Mouse (Mus musculus) bone marrow, adult 2 months (tissue): ENCODE measurements around the gene Negr1. TPM values are rescaled to one million over a fixed set of nuclear protein-coding genes. Genes with fewer than 3 reads are reported as not detected.

Source experiments
- H3K27ac ChIP-seq: fragments of 200-500 bp; 2 replicates; pipeline ENCODE4 v1.5.1; 2012; ENCODE audit warnings: low read depth, mild to moderate bottlenecking, control low read depth, inconsistent platforms, low read length; ENCODE audit not compliant: control insufficient read depth, poor library complexity, insufficient read depth
- H3K4me1 ChIP-seq: fragments of 200-500 bp; 2 replicates; pipeline ENCODE4 v1.6.1; 2011; ENCODE audit warnings: low read length; ENCODE audit not compliant: control insufficient read depth, insufficient read depth
- H3K4me3 ChIP-seq: fragments of 200-500 bp; replicated peaks from 2 replicates; pipeline ENCODE3; 2011; ENCODE audit warnings: mild to moderate bottlenecking, low read depth, low read length, control low read depth; ENCODE audit not compliant: control insufficient read depth
- CTCF ChIP-seq: fragments of 200-500 bp; IDR thresholded peaks from 2 replicates; pipeline ENCODE4 v1.5.1; 2011; ENCODE audit warnings: low read length, control low read depth; ENCODE audit not compliant: control insufficient read depth, insufficient read depth
- POLR2A ChIP-seq: fragments of 200-500 bp; IDR thresholded peaks from 2 replicates; pipeline ENCODE4 v1.6.1; 2011; ENCODE audit warnings: low read depth, mild to moderate bottlenecking, control low read depth, low read length, borderline replicate concordance; ENCODE audit not compliant: control insufficient read depth
- WGBS: fragments of 180-500 bp; shearing (Covaris S2); methylation state at CpG from one replicate; pipeline ENCODE4 v1.1.7; 2018; 5-methylcytosine and 5-hydroxymethylcytosine counted together
- polyA plus RNA-seq: library from polyadenylated mRNA; stranded (reverse); fragments of >200 nt; gene quantifications from 2 replicates; pipeline ENCODE4 v1.2.4, GENCODE M21; 2011; ENCODE audit warnings: low replicate concordance; ENCODE audit not compliant: missing spikeins, insufficient read depth, insufficient read length

The Negr1 gene
- polyA plus RNA-seq, 1 experiment = 1.8 TPM

GRCm38 (mm10) chr3:156886915-156887314 lies 325.3 kb downstream of the Negr1 start:
- Histone ChIP-seq H3K27ac (no peak overlapping the region), H3K4me3 (no peak overlapping the region), H3K4me1 (no peaks in the 10 kb centered on the region)
- TF ChIP-seq CTCF (no peak), POLR2A (no peak)
- 62% methylated on average over 3 of the region's 3 CpGs for WGBS

- H3K4me3 ChIP-seq = no peak overlapping the region
- WGBS = 54% methylated on average over 4 of the region's 4 CpGs
- H3K27ac ChIP-seq = no peak overlapping the region
- TF ChIP-seq CTCF = no peak
- no peak for TF ChIP-seq POLR2A
- no peaks in the 10 kb centered on the region for H3K4me1 ChIP-seq
These were observed 329.4 kb downstream of the Negr1 start for GRCm38 (mm10) chr3:156890986-156891385.

DNA sequence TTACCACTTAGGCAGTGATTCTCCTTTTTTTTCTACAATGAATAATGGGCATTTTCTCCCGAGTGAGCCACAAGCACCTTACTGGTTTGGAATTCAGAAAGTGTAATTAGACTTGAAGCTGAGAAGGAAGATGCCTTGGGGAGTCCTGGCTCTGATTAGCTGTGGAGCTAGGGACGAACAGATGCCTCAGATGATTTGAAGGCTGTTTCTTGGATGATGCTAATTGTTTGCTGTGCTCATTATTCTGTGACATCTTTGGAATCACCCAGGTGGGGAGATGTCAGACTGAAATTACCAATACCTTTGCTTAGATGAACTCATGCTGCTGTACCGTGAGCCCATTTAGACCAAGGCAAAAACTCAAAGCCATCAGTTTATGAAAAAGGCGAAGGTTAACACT lies 333.7 kb downstream of the Negr1 start:
- H3K4me3 ChIP-seq = no peak overlapping the region
- 66% methylated on average over 4 of the region's 4 CpGs for WGBS
- TF ChIP-seq CTCF (no peak), POLR2A (no peak)

GRCm38 (mm10) chr3:156896106-156896505 lies 334.5 kb downstream of the Negr1 start:
- 77% methylated on average over 4 of the region's 4 CpGs for WGBS
- H3K4me3 ChIP-seq = no peak overlapping the region
- no peaks in the 10 kb centered on the region for H3K4me1 ChIP-seq
- no peak overlapping the region for H3K27ac ChIP-seq
- no peak for TF ChIP-seq POLR2A
- no peak for TF ChIP-seq CTCF

More for the DNA sequence above, 333.7 kb downstream of the Negr1 start:
- Histone ChIP-seq H3K4me1 (no peaks in the 10 kb centered on the region), H3K27ac (no peak overlapping the region)

DNA sequence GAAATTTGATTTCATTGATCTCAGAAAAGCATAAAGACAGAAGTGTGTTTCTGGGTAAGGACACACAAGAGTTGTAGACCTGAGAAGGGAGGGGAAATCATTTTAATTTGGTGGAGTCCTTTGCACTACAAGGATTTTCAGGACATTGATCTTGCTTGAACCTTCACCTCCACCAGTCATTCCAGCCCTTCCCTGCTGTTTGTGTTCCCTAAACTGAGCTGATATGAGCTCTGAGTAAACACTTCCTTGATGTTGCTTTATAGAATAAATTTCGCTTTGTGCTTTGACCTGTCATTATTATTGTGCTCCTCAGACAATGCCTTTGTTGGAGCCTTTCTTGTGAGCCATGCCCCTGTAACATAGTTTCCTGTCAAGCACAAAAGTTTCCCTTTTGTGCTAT lies 335.0 kb downstream of the Negr1 start:
- TF ChIP-seq POLR2A (no peak), CTCF (no peak)
- Histone ChIP-seq H3K27ac (no peak overlapping the region), H3K4me1 (no peaks in the 10 kb centered on the region), H3K4me3 (no peak overlapping the region)
- 57% methylated on average over 1 of the region's 1 CpGs for WGBS

- 70% methylated on average over 3 of the region's 3 CpGs for WGBS
- H3K27ac ChIP-seq = no peak overlapping the region
- TF ChIP-seq POLR2A = no peak
- no peak for TF ChIP-seq CTCF
These were observed 339.5 kb downstream of the Negr1 start for GRCm38 (mm10) chr3:156901140-156901539.

DNA sequence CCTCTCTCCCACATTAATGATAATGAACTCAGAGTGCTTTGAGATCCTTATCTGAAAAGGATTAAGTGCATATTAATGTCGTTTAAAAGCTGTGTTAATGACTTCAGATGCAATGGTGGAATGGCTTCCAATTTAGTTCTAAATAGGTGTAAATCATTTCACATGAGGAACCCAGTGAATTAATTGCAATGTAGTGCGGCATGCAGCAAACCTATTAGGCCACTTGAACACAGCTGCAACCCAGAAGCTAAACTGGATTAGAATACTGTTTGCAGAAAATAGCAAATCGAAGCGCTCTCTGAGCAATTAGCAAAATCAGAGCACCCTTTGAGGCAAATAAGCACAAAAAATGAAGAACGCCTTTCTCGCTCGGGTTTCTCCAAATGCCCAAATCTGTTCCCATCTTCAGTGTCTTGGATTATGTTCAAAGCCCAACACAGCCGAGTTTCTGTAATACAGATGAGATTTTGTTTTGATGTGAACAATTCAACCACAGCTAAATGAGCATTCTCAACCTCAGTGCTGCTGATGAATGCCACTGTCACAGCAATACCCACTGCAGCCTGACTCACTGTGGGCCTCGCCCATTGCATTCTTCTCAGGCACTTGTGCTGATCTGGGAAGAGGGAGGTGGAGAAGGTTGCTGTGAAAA lies 342.5 kb downstream of the Negr1 start:
- TF ChIP-seq POLR2A = no peak
- no peak for TF ChIP-seq CTCF
- Histone ChIP-seq H3K27ac (no peak overlapping the region), H3K4me3 (no peak overlapping the region), H3K4me1 (no peaks in the 10 kb centered on the region; the same call in 1 of the 2 replicates)
- WGBS = 80% methylated on average over 9 of the region's 9 CpGs

More at GRCm38 (mm10) chr3:156901140-156901539, 339.5 kb downstream of the Negr1 start:
- Histone ChIP-seq H3K4me1 (no peaks in the 10 kb centered on the region; the same call in 1 of the 2 replicates), H3K4me3 (no peak overlapping the region)

DNA sequence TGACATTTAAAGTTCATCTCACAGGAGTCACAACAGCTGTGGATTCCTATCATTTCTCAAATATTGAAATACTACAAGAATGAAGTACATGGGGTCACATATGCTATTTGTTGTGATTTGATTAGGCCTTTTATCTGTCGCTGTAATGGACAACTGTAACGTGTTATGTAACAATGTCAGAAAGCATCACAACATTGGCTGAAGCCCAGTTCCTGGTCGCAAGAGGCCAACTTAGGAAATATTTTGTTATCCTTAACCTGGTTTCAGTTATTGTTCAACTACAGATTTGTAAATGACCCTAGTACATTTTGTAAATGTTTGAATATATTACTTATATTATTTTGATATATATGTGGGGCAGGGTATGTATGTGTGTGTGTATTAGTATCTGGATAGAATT lies 351.2 kb downstream of the Negr1 start:
- Histone ChIP-seq H3K4me1 (no peaks in the 10 kb centered on the region), H3K4me3 (no peak overlapping the region), H3K27ac (no peak overlapping the region)
- 78% methylated on average over 3 of the region's 3 CpGs for WGBS
- TF ChIP-seq POLR2A (no peak), CTCF (no peak)

DNA sequence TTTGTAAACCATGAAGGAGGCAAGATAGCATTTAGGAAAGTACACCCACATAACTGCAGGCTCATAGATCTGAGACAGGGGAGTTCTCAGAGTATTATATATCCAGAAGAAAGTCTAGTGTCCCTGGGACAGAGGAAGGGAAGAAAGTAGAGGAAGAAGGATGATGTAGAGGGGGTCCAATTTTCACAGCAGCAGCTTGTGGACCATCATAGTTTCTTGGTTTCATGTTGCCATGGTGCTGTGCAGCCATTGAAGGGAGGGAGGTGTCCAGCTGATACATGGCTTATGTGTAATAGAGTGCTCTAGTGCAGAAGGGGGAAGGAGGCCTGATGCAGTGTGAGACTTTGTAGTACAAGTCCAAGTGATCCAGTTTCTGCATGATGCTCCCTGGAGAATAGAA lies 359.8 kb downstream of the Negr1 start:
- TF ChIP-seq CTCF (no peak), POLR2A (no peak)
- H3K4me3 ChIP-seq = no peak overlapping the region
- no peaks in the 10 kb centered on the region for H3K4me1 ChIP-seq
- no peak overlapping the region for H3K27ac ChIP-seq
